Mouse (Mus musculus): ENCODE results near the gene Gm6993. TPM values are rescaled to one million over a fixed set of nuclear protein-coding genes. Genes with fewer than 3 reads are reported as not detected.

Gm6993 gene
- total RNA-seq, 1 experiment from 2014 or later = not detected

GRCm38 (mm10) chr12:31265722-31266431, 25.3 kb downstream of the Gm6993 start:
- no peak for ATAC-seq (replicated peaks in 1 of 2; ENCODE audit: insufficient read depth in 1 of 2, low FRiP score in 2 of 2, low TSS enrichment in 1 of 2, low read depth in 1 of 2, poor library complexity in 2 of 2, severe bottlenecking in 2 of 2)

- no peak for ATAC-seq (replicated peaks in 1 of 2; ENCODE audit: insufficient read depth in 1 of 2, low FRiP score in 2 of 2, low TSS enrichment in 1 of 2, low read depth in 1 of 2, poor library complexity in 2 of 2, severe bottlenecking in 2 of 2)
Measured at GRCm38 (mm10) chr12:31266686-31267085, 26.1 kb downstream of the Gm6993 start.

GRCm38 (mm10) chr12:31267363-31267762, 26.8 kb downstream of the Gm6993 start:
- ATAC-seq (replicated peaks in 1 of 2; ENCODE audit: insufficient read depth in 1 of 2, low FRiP score in 2 of 2, low TSS enrichment in 1 of 2, low read depth in 1 of 2, poor library complexity in 2 of 2, severe bottlenecking in 2 of 2) = no peak

- ATAC-seq (replicated peaks in 1 of 2; ENCODE audit: insufficient read depth in 1 of 2, low FRiP score in 2 of 2, low TSS enrichment in 1 of 2, low read depth in 1 of 2, poor library complexity in 2 of 2, severe bottlenecking in 2 of 2) = no peak
Measured at GRCm38 (mm10) chr12:31268315-31268714, 27.7 kb downstream of the Gm6993 start.

- ATAC-seq (replicated peaks in 1 of 2; ENCODE audit: insufficient read depth in 1 of 2, low FRiP score in 2 of 2, low TSS enrichment in 1 of 2, low read depth in 1 of 2, poor library complexity in 2 of 2, severe bottlenecking in 2 of 2) = no peak
Measured at GRCm38 (mm10) chr12:31269020-31269597, 28.5 kb downstream of the Gm6993 start.

- no peak for ATAC-seq (replicated peaks in 1 of 2; ENCODE audit: insufficient read depth in 1 of 2, low FRiP score in 2 of 2, low TSS enrichment in 1 of 2, low read depth in 1 of 2, poor library complexity in 2 of 2, severe bottlenecking in 2 of 2)
Measured at GRCm38 (mm10) chr12:31270361-31270760, 29.8 kb downstream of the Gm6993 start.

GRCm38 (mm10) chr12:31270776-31271175, 30.2 kb downstream of the Gm6993 start:
- ATAC-seq (replicated peaks in 1 of 2; ENCODE audit: insufficient read depth in 1 of 2, low FRiP score in 2 of 2, low TSS enrichment in 1 of 2, low read depth in 1 of 2, poor library complexity in 2 of 2, severe bottlenecking in 2 of 2) = no peak

- ATAC-seq (replicated peaks in 1 of 2; ENCODE audit: insufficient read depth in 1 of 2, low FRiP score in 2 of 2, low TSS enrichment in 1 of 2, low read depth in 1 of 2, poor library complexity in 2 of 2, severe bottlenecking in 2 of 2) = no peak
Measured at GRCm38 (mm10) chr12:31271361-31272011, 30.9 kb downstream of the Gm6993 start.

GRCm38 (mm10) chr12:31272012-31272735, 31.6 kb downstream of the Gm6993 start:
- no peak for ATAC-seq (replicated peaks in 1 of 2; ENCODE audit: insufficient read depth in 1 of 2, low FRiP score in 2 of 2, low TSS enrichment in 1 of 2, low read depth in 1 of 2, poor library complexity in 2 of 2, severe bottlenecking in 2 of 2)

GRCm38 (mm10) chr12:31272846-31273245, 32.3 kb downstream of the Gm6993 start:
- no peak for ATAC-seq (replicated peaks in 1 of 2; ENCODE audit: insufficient read depth in 1 of 2, low FRiP score in 2 of 2, low TSS enrichment in 1 of 2, low read depth in 1 of 2, poor library complexity in 2 of 2, severe bottlenecking in 2 of 2)

- no peak for ATAC-seq (replicated peaks in 1 of 2; ENCODE audit: insufficient read depth in 1 of 2, low FRiP score in 2 of 2, low TSS enrichment in 1 of 2, low read depth in 1 of 2, poor library complexity in 2 of 2, severe bottlenecking in 2 of 2)
Measured at GRCm38 (mm10) chr12:31273646-31274045, 33.1 kb downstream of the Gm6993 start.

- ATAC-seq (replicated peaks in 1 of 2; ENCODE audit: insufficient read depth in 1 of 2, low FRiP score in 2 of 2, low TSS enrichment in 1 of 2, low read depth in 1 of 2, poor library complexity in 2 of 2, severe bottlenecking in 2 of 2) = no peak
Measured at GRCm38 (mm10) chr12:31275411-31275810, 34.8 kb downstream of the Gm6993 start.

- ATAC-seq (replicated peaks in 1 of 2; ENCODE audit: insufficient read depth in 1 of 2, low FRiP score in 2 of 2, low TSS enrichment in 1 of 2, low read depth in 1 of 2, poor library complexity in 2 of 2, severe bottlenecking in 2 of 2) = no peak
Measured at GRCm38 (mm10) chr12:31278270-31278669, 37.7 kb downstream of the Gm6993 start.

GRCm38 (mm10) chr12:31280318-31280717, 39.7 kb downstream of the Gm6993 start:
- ATAC-seq (replicated peaks in 1 of 2; ENCODE audit: insufficient read depth in 1 of 2, low FRiP score in 2 of 2, low TSS enrichment in 1 of 2, low read depth in 1 of 2, poor library complexity in 2 of 2, severe bottlenecking in 2 of 2) = no peak

GRCm38 (mm10) chr12:31281100-31281591, 40.6 kb downstream of the Gm6993 start:
- ATAC-seq (replicated peaks in 1 of 2; ENCODE audit: insufficient read depth in 1 of 2, low FRiP score in 2 of 2, low TSS enrichment in 1 of 2, low read depth in 1 of 2, poor library complexity in 2 of 2, severe bottlenecking in 2 of 2) = no peak

- no peak for ATAC-seq (replicated peaks in 1 of 2; ENCODE audit: insufficient read depth in 1 of 2, low FRiP score in 2 of 2, low TSS enrichment in 1 of 2, low read depth in 1 of 2, poor library complexity in 2 of 2, severe bottlenecking in 2 of 2)
Measured at GRCm38 (mm10) chr12:31282241-31282640, 41.7 kb downstream of the Gm6993 start.

GRCm38 (mm10) chr12:31283131-31283530, 42.6 kb downstream of the Gm6993 start:
- no peak for ATAC-seq (replicated peaks in 1 of 2; ENCODE audit: insufficient read depth in 1 of 2, low FRiP score in 2 of 2, low TSS enrichment in 1 of 2, low read depth in 1 of 2, poor library complexity in 2 of 2, severe bottlenecking in 2 of 2)

GRCm38 (mm10) chr12:31283617-31284136, 43.1 kb downstream of the Gm6993 start:
- ATAC-seq (replicated peaks in 1 of 2; ENCODE audit: insufficient read depth in 1 of 2, low FRiP score in 2 of 2, low TSS enrichment in 1 of 2, low read depth in 1 of 2, poor library complexity in 2 of 2, severe bottlenecking in 2 of 2) = no peak
